Mouse (Mus musculus): Measurements from ENCODE around the gene Ptrhd1. TPM values are rescaled to one million over a fixed set of nuclear protein-coding genes. Genes with fewer than 3 reads are reported as not detected.

Gene Ptrhd1
- polyA plus RNA-seq (2012; rRNA removed), result 3.3 and 3.7 TPM in 2 replicates

DNA sequence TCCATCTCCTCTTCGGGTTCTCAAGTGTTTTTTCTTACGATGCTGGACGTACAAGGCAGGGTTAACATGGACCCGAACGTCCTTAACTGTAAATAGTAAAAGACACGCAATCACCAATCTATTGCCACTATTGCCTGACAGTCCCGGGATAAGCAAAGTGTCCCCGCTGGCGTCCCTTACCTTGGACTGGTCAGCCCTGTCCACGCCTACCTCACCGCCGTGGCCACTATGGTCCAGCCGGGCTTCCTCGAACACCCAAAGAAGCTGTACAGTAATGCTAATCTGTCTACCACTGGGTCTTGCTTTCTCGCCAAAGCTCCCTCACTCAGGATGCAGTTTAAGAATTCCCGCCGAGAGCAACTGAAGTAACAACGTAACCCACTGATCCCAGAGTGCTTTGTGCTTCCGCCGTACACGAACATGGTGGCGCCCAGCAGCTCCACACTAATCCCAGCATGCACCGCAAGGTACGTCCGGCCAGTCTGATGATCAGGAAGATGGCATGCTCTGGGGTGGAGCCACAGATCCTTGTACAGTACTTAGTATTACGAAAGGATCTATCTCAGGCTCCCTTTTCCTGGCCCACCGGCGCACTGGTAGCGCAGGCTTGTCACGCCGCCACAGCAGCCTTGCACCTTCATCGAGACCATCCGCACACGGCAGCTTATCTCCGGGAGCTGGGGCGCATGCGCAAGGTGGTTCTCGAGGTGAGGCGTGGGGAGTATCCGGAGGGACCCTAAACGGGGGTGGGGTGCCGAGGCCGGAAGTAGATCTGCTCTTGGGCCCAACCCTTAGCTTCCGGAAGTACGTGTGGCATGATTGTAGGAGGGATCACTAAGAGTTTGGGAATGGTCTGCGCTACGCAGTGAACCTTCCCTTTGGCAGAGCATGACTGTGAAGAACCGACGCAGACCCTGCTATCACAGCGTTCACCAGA lies at the start of gene Ptrhd1, which contains the start of gene Cenpo:
Ptrhd1 (plus strand) TSS at position 456 of the 937 bp plus-strand sequence.
Cenpo (minus strand) TSS at position 723 of the 937 bp plus-strand sequence.

Other genes starting within 250 kb of the Ptrhd1 start
- gene Efr3b, start 195.1 kb upstream of the Ptrhd1 start, polyA plus RNA-seq (2012; rRNA removed), result 1.5 and 4.0 TPM in 2 replicates
- 2.6 and 2.7 TPM in 2 replicates for gene Dnajc27, start 151.4 kb upstream of the Ptrhd1 start, polyA plus RNA-seq (2012; rRNA removed)
- gene Adcy3, start 100.9 kb upstream of the Ptrhd1 start, polyA plus RNA-seq (2012; rRNA removed), result 4.4 and 4.6 TPM in 2 replicates
- gene Cenpo, start 267 bp downstream of the Ptrhd1 start, polyA plus RNA-seq (2012; rRNA removed), result 7.5 and 8.3 TPM in 2 replicates
- 24.9 and 25.6 TPM in 2 replicates for gene Ncoa1, start 243.2 kb downstream of the Ptrhd1 start, polyA plus RNA-seq (2012; rRNA removed)